Mouse (Mus musculus): ENCODE data around the gene Stbd1. TPM values are rescaled to one million over a fixed set of nuclear protein-coding genes. Genes with fewer than 3 reads are reported as not detected.

The Stbd1 gene
- total and polyA plus RNA-seq, 3 experiments: 1.5 to 2.9 TPM; not detected in 1

GRCm38 (mm10) chr5:92607492-92608229, 4.8 kb downstream of the Stbd1 start:
- Histone ChIP-seq H3K9me3 (replicated peaks; ENCODE audit: insufficient read depth, low read length) (no peaks in the 10 kb centered on the region), H3K4me1 (ENCODE audit: control insufficient read depth in 1 of 2, insufficient read depth in 2 of 2, low read length in 2 of 2) (no peaks in the 10 kb centered on the region), H3K27ac (ENCODE audit: control insufficient read depth, low read depth, low read length) (no peak overlapping the region), H3K27me3 (ENCODE audit: control insufficient read depth in 1 of 2, insufficient read depth in 2 of 2, low read length in 2 of 2) (no peaks in the 10 kb centered on the region), H3K9ac (ENCODE audit: control insufficient read depth, low read depth, low read length, poor library complexity, severe bottlenecking) (no peak overlapping the region), H3K36me3 (ENCODE audit: control insufficient read depth in 1 of 2, insufficient read depth in 2 of 2, low read length in 2 of 2) (0 out of 4 replicates have a peak, but pooled peaks cover 0 to 2% of the 10 kb centered on the region in 2 experiments), H3K79me2 (ENCODE audit: control insufficient read depth, insufficient read depth, low read length, poor library complexity) (peaks cover 1% of the 10 kb centered on the region; the same call in 1 of the 2 replicates), H3K4me3 (ENCODE audit: control insufficient read depth in 1 of 2, insufficient read depth in 1 of 2, low read depth in 2 of 2, low read length in 2 of 2) (no peak overlapping the region)
- DNase-seq (ENCODE audit: low read depth, low spot score): no peak
- no peak for TF ChIP-seq MAFK (IDR thresholded peaks at IDR 0.05; ENCODE audit: borderline replicate concordance, low read depth, low read length)
- TF ChIP-seq CHD2 (IDR thresholded peaks at IDR 0.05; ENCODE audit: low read length): no peak
- no peak for TF ChIP-seq RAD21 (IDR thresholded peaks at IDR 0.05; ENCODE audit: low read depth, low read length)
- no peak for TF ChIP-seq MYB (IDR thresholded peaks at IDR 0.05; ENCODE audit: low read depth, low read length)
- TF ChIP-seq CHD1 (IDR thresholded peaks at IDR 0.05; ENCODE audit: low read depth, low read length): no peak
- TF ChIP-seq MXI1 (IDR thresholded peaks at IDR 0.05; ENCODE audit: low read depth, low read length): no peak
- no peak for TF ChIP-seq ZNF384 (IDR thresholded peaks at IDR 0.05; ENCODE audit: low read depth, low read length)
- no peak for TF ChIP-seq MAX (IDR thresholded peaks at IDR 0.05; ENCODE audit: low read length)
- no peak for TF ChIP-seq ZC3H11A (IDR thresholded peaks at IDR 0.05; ENCODE audit: low read depth, low read length)
- no peak for TF ChIP-seq POLR2AphosphoS5 (IDR thresholded peaks at IDR 0.05; ENCODE audit: borderline replicate concordance, low read depth, low read length)
- TF ChIP-seq MYC (IDR thresholded peaks at IDR 0.05; ENCODE audit: low read depth, low read length): no peak
- TF ChIP-seq ZMIZ1 (IDR thresholded peaks at IDR 0.05; ENCODE audit: low read depth, low read length): no peak

DNA sequence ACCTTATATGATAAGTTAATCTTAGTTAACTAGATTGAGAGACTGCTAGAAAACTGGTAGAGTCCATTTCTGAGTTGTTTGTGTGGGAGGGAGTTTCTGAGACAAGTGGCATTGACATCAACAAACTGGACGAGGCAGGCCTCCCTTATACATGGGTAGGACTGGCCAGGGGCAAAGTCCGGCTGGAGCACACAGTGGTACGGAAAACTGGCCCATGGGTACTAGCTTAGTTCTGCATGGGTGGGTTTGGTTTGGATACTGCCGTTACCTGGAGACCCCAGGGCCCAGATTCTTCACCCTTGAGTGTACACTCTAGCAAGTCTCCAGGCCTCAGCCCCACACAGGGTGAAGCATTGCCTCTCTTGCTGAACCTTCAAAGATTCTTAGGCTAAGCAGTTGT, 9.9 kb downstream of the Stbd1 start:
- Histone ChIP-seq H3K9ac (ENCODE audit: control insufficient read depth, low read depth, low read length, poor library complexity, severe bottlenecking) (no peak overlapping the region), H3K79me2 (ENCODE audit: control insufficient read depth, insufficient read depth, low read length, poor library complexity) (no peaks in the 10 kb centered on the region), H3K4me3 (ENCODE audit: control insufficient read depth in 1 of 2, insufficient read depth in 1 of 2, low read depth in 2 of 2, low read length in 2 of 2) (no peak overlapping the region), H3K9me3 (replicated peaks; ENCODE audit: insufficient read depth, low read length) (no peaks in the 10 kb centered on the region), H3K4me1 (ENCODE audit: control insufficient read depth in 1 of 2, insufficient read depth in 2 of 2, low read length in 2 of 2) (no peaks in the 10 kb centered on the region), H3K27ac (ENCODE audit: control insufficient read depth, low read depth, low read length) (no peak overlapping the region), H3K36me3 (ENCODE audit: control insufficient read depth in 1 of 2, insufficient read depth in 2 of 2, low read length in 2 of 2) (no peaks in the 10 kb centered on the region), H3K27me3 (ENCODE audit: control insufficient read depth in 1 of 2, insufficient read depth in 2 of 2, low read length in 2 of 2) (no peaks in the 10 kb centered on the region)
- no peak for DNase-seq (ENCODE audit: low read depth, low spot score)
- TF ChIP-seq POLR2A (IDR thresholded peaks at IDR 0.05; ENCODE audit: control insufficient read depth in 1 of 2, insufficient read depth in 1 of 2, low read depth in 1 of 2, low read length in 2 of 2, poor library complexity in 1 of 2) (no peak), KAT2A (conservative IDR thresholded peaks at IDR 0.05; ENCODE audit: low read depth, low read length) (no peak), TBP (IDR thresholded peaks at IDR 0.05; ENCODE audit: low read depth, low read length) (no peak), USF2 (IDR thresholded peaks at IDR 0.05; ENCODE audit: borderline replicate concordance in 1 of 2, insufficient read depth in 1 of 2, low read depth in 1 of 2, low read length in 2 of 2) (no peak), POLR2AphosphoS2 (IDR thresholded peaks at IDR 0.05; ENCODE audit: low read length) (no peak), ZMIZ1 (IDR thresholded peaks at IDR 0.05; ENCODE audit: low read depth, low read length) (no peak), RAD21 (IDR thresholded peaks at IDR 0.05; ENCODE audit: low read depth, low read length) (no peak), SIN3A (IDR thresholded peaks at IDR 0.05; ENCODE audit: low read length) (no peak), MYC (IDR thresholded peaks at IDR 0.05; ENCODE audit: low read depth, low read length) (no peak), MAZ (IDR thresholded peaks at IDR 0.05; ENCODE audit: low read depth, low read length) (no peak), POLR2AphosphoS5 (IDR thresholded peaks at IDR 0.05; ENCODE audit: borderline replicate concordance, low read depth, low read length) (no peak), TCF12 (IDR thresholded peaks at IDR 0.05; ENCODE audit: low read depth, low read length) (no peak), GATA1 (IDR thresholded peaks at IDR 0.05; ENCODE audit: low read depth, low read length) (no peak), MXI1 (IDR thresholded peaks at IDR 0.05; ENCODE audit: low read depth, low read length) (no peak), TAL1 (IDR thresholded peaks at IDR 0.05; ENCODE audit: low read length) (no peak), UBTF (IDR thresholded peaks at IDR 0.05; ENCODE audit: borderline replicate concordance, insufficient read depth, low read depth, low read length) (no peak), HCFC1 (IDR thresholded peaks at IDR 0.05; ENCODE audit: low read depth, low read length) (no peak), CHD1 (IDR thresholded peaks at IDR 0.05; ENCODE audit: low read depth, low read length) (no peak)

All from MEL (cell line).